Mouse (Mus musculus) embryonic facial prominence, embryonic 12.5 days (tissue): ENCODE measurements at regions not wholly inside any gene's neighbourhood (a gene's known extent, or its start where the extent isn't known, plus 50 kb on each side); places are given as distances from the start of the nearest gene placed in this dataset.
A peak's percentile ranks its signal among the peaks of the same experiment; 100 is the strongest.

ENCODE experiments used
- ATAC-seq: fragments of 200-750 bp; cut with Nextera tagmentation; 2 replicates; pipeline ENCODE4 v1.8.0; 2017; ENCODE audit not compliant: insufficient number of reproducible peaks, insufficient read depth, low FRiP score, low TSS enrichment
- H3K27ac ChIP-seq: fragments of 300-500 bp; sonication (generic); 2 replicates; pipeline ENCODE4 v1.5.1; 2016; ENCODE audit warnings: mild to moderate bottlenecking
- H3K27me3 ChIP-seq: fragments of 300-500 bp; sonication (generic); 2 replicates; pipeline ENCODE4 v1.6.1; 2016; ENCODE audit warnings: mild to moderate bottlenecking, moderate library complexity
- H3K36me3 ChIP-seq: fragments of 300-500 bp; sonication (generic); 2 replicates; pipeline ENCODE4 v1.6.1; 2016; ENCODE audit warnings: mild to moderate bottlenecking
- H3K4me1 ChIP-seq: fragments of 300-500 bp; sonication (generic); 2 replicates; pipeline ENCODE4 v1.6.1; 2016
- H3K4me2 ChIP-seq: fragments of 300-500 bp; sonication (generic); replicated peaks from 2 replicates; pipeline ENCODE4 v1.6.1; 2016; ENCODE audit warnings: mild to moderate bottlenecking, moderate library complexity
- H3K4me3 ChIP-seq: fragments of 300-500 bp; sonication (generic); 2 replicates; pipeline ENCODE4 v1.5.1; 2016; ENCODE audit warnings: mild to moderate bottlenecking
- H3K9ac ChIP-seq: fragments of 300-500 bp; sonication (generic); 2 replicates; pipeline ENCODE4 v1.6.1; 2016; ENCODE audit warnings: mild to moderate bottlenecking, moderate library complexity
- H3K9me3 ChIP-seq: fragments of 300-500 bp; sonication (generic); 2 replicates; pipeline ENCODE4 v1.6.1; 2016; ENCODE audit warnings: mild to moderate bottlenecking, moderate library complexity
- WGBS: fragments of 180-500 bp; shearing (Covaris S2); methylation state at CpG from one replicate; pipeline ENCODE4 v1.1.7; 2016; 5-methylcytosine and 5-hydroxymethylcytosine counted together

GRCm38 (mm10) chr2:61490436-61491109, 87.8 kb upstream of the Tank start:
- no peak overlapping the region for H3K9ac ChIP-seq
- no peak overlapping the region for H3K4me2 ChIP-seq
- 85% methylated on average over 10 of the region's 10 CpGs for WGBS
- no peaks in the 10 kb centered on the region for H3K36me3 ChIP-seq
- no peaks in the 10 kb centered on the region for H3K27me3 ChIP-seq
- H3K27ac ChIP-seq = no peak overlapping the region
- H3K4me1 ChIP-seq = no peaks in the 10 kb centered on the region
- no peak for ATAC-seq
- H3K4me3 ChIP-seq = no peak overlapping the region
- no peaks in the 10 kb centered on the region for H3K9me3 ChIP-seq

- H3K27me3 ChIP-seq = no peaks in the 10 kb centered on the region
- H3K27ac ChIP-seq = no peak overlapping the region
- no peak overlapping the region for H3K4me2 ChIP-seq
- ATAC-seq = no peak
- no peaks in the 10 kb centered on the region for H3K36me3 ChIP-seq
- H3K4me3 ChIP-seq = no peak overlapping the region
- 82% methylated on average over 10 of the region's 10 CpGs for WGBS
- no peak overlapping the region for H3K9ac ChIP-seq
- H3K4me1 ChIP-seq = no peaks in the 10 kb centered on the region
- no peaks in the 10 kb centered on the region for H3K9me3 ChIP-seq
These were observed 88.6 kb upstream of the Tank start for GRCm38 (mm10) chr2:61489762-61490161.

- Histone ChIP-seq H3K4me1 (no peaks in the 10 kb centered on the region), H3K9ac (no peak overlapping the region), H3K4me3 (no peak overlapping the region), H3K27me3 (no peaks in the 10 kb centered on the region), H3K4me2 (no peak overlapping the region), H3K36me3 (no peaks in the 10 kb centered on the region), H3K9me3 (no peaks in the 10 kb centered on the region), H3K27ac (no peak overlapping the region)
- no peak for ATAC-seq
- 77% methylated on average over 1 of the region's 1 CpGs for WGBS
These were observed 94.6 kb upstream of the Tank start for GRCm38 (mm10) chr2:61483820-61484219.

- Histone ChIP-seq H3K9ac (no peak overlapping the region), H3K36me3 (no peaks in the 10 kb centered on the region), H3K27ac (no peak overlapping the region), H3K4me1 (no peaks in the 10 kb centered on the region), H3K4me2 (no peak overlapping the region), H3K4me3 (no peak overlapping the region), H3K9me3 (no peaks in the 10 kb centered on the region), H3K27me3 (no peaks in the 10 kb centered on the region)
- WGBS = 87% methylated on average over 4 of the region's 4 CpGs
- no peak for ATAC-seq
These were observed 101.7 kb upstream of the Tank start for GRCm38 (mm10) chr2:61476648-61477047.

GRCm38 (mm10) chr2:61474626-61475025, 103.8 kb upstream of the Tank start:
- H3K9me3 ChIP-seq = no peaks in the 10 kb centered on the region
- H3K36me3 ChIP-seq = no peaks in the 10 kb centered on the region
- no peaks in the 10 kb centered on the region for H3K4me1 ChIP-seq
- ATAC-seq = no peak
- no peak overlapping the region for H3K4me3 ChIP-seq
- 66% methylated on average over 10 of the region's 10 CpGs for WGBS
- no peak overlapping the region for H3K27ac ChIP-seq
- H3K4me2 ChIP-seq = no peak overlapping the region
- no peaks in the 10 kb centered on the region for H3K27me3 ChIP-seq
- H3K9ac ChIP-seq = no peak overlapping the region

GRCm38 (mm10) chr2:61470521-61470920, 107.9 kb upstream of the Tank start:
- Histone ChIP-seq H3K4me1 (no peaks in the 10 kb centered on the region), H3K27me3 (no peaks in the 10 kb centered on the region), H3K4me2 (no peak overlapping the region), H3K27ac (no peak overlapping the region), H3K4me3 (no peak overlapping the region), H3K36me3 (no peaks in the 10 kb centered on the region), H3K9me3 (no peaks in the 10 kb centered on the region), H3K9ac (no peak overlapping the region)
- ATAC-seq = no peak
- 90% methylated on average over 5 of the region's 5 CpGs for WGBS

GRCm38 (mm10) chr2:61470064-61470463, 108.3 kb upstream of the Tank start:
- no peaks in the 10 kb centered on the region for H3K27me3 ChIP-seq
- H3K4me2 ChIP-seq = no peak overlapping the region
- H3K9ac ChIP-seq = no peak overlapping the region
- H3K4me1 ChIP-seq = no peaks in the 10 kb centered on the region
- no peak for ATAC-seq
- H3K9me3 ChIP-seq = no peaks in the 10 kb centered on the region
- H3K4me3 ChIP-seq = no peak overlapping the region
- H3K27ac ChIP-seq = no peak overlapping the region
- H3K36me3 ChIP-seq = no peaks in the 10 kb centered on the region

- no peak for ATAC-seq
- 35% methylated on average over 5 of the region's 5 CpGs for WGBS
These were observed 122.5 kb upstream of the Tank start for GRCm38 (mm10) chr2:61455902-61456301.

GRCm38 (mm10) chr2:61454729-61455128, 123.7 kb upstream of the Tank start:
- Histone ChIP-seq H3K9me3 (no peaks in the 10 kb centered on the region), H3K36me3 (no peaks in the 10 kb centered on the region), H3K27me3 (no peaks in the 10 kb centered on the region), H3K27ac (no peak overlapping the region), H3K4me3 (no peak overlapping the region), H3K4me1 (peaks cover 9% of the 10 kb centered on the region; the same call in 1 of the 2 replicates), H3K9ac (no peak overlapping the region), H3K4me2 (no peak overlapping the region)
- ATAC-seq = no peak
- WGBS = 21% methylated on average over 9 of the region's 9 CpGs

More at GRCm38 (mm10) chr2:61455902-61456301, 122.5 kb upstream of the Tank start:
- H3K9me3 ChIP-seq = no peaks in the 10 kb centered on the region
- no peak overlapping the region for H3K27ac ChIP-seq
- peaks cover 9% of the 10 kb centered on the region; the same call in 1 of the 2 replicates for H3K4me1 ChIP-seq
- no peak overlapping the region for H3K9ac ChIP-seq
- H3K4me3 ChIP-seq = no peak overlapping the region
- H3K36me3 ChIP-seq = no peaks in the 10 kb centered on the region
- H3K27me3 ChIP-seq = no peaks in the 10 kb centered on the region
- H3K4me2 ChIP-seq = no peak overlapping the region

GRCm38 (mm10) chr2:61454311-61454728, 124.1 kb upstream of the Tank start:
- peak overlapping the region; percentile 35 for H3K4me3 ChIP-seq
- H3K9me3 ChIP-seq = no peaks in the 10 kb centered on the region
- H3K9ac ChIP-seq = no peak overlapping the region
- H3K4me1 ChIP-seq = peaks cover 9% of the 10 kb centered on the region; the same call in 1 of the 2 replicates
- H3K36me3 ChIP-seq = no peaks in the 10 kb centered on the region
- 2% methylated on average over 12 of the region's 12 CpGs for WGBS
- H3K27me3 ChIP-seq = no peaks in the 10 kb centered on the region
- H3K4me2 ChIP-seq = peak overlapping the region; percentile 53
- ATAC-seq = peak; percentile 82
- H3K27ac ChIP-seq = peak overlapping the region; percentile 79

- Histone ChIP-seq H3K9ac (no peak overlapping the region), H3K27me3 (no peaks in the 10 kb centered on the region)
- 17% methylated on average over 14 of the region's 14 CpGs for WGBS
These were observed 124.7 kb upstream of the Tank start for GRCm38 (mm10) chr2:61453490-61454281.

GRCm38 (mm10) chr2:61452581-61452980, 125.8 kb upstream of the Tank start:
- no peak overlapping the region for H3K4me3 ChIP-seq
- WGBS = 75% methylated on average over 1 of the region's 1 CpGs
- ATAC-seq = no peak
- H3K27me3 ChIP-seq = no peaks in the 10 kb centered on the region
- H3K4me2 ChIP-seq = no peak overlapping the region
- no peaks in the 10 kb centered on the region for H3K9me3 ChIP-seq
- H3K9ac ChIP-seq = no peak overlapping the region
- H3K36me3 ChIP-seq = no peaks in the 10 kb centered on the region
- no peak overlapping the region for H3K27ac ChIP-seq
- peaks cover 9% of the 10 kb centered on the region; the same call in 1 of the 2 replicates for H3K4me1 ChIP-seq

More at GRCm38 (mm10) chr2:61453490-61454281, 124.7 kb upstream of the Tank start:
- Histone ChIP-seq H3K4me1 (peaks cover 9% of the 10 kb centered on the region; the same call in 1 of the 2 replicates), H3K4me3 (peak overlapping the region; percentile 35), H3K27ac (peak overlapping the region; percentile 79), H3K4me2 (peak overlapping the region; percentile 53), H3K9me3 (no peaks in the 10 kb centered on the region), H3K36me3 (no peaks in the 10 kb centered on the region)
- peak; percentile 75 for ATAC-seq
